Mouse (Mus musculus): ENCODE results near the gene Birc5.

Gene Birc5

GRCm38 (mm10) chr11:117855360-117855759 lies 6.3 kb downstream of the Birc5 start:
- no peak for DNase-seq (ENCODE audit: low read depth, low spot score)

- no peak for DNase-seq (ENCODE audit: low read depth, low spot score)
Observed at GRCm38 (mm10) chr11:117855975-117856374, 6.9 kb downstream of the Birc5 start.

DNA sequence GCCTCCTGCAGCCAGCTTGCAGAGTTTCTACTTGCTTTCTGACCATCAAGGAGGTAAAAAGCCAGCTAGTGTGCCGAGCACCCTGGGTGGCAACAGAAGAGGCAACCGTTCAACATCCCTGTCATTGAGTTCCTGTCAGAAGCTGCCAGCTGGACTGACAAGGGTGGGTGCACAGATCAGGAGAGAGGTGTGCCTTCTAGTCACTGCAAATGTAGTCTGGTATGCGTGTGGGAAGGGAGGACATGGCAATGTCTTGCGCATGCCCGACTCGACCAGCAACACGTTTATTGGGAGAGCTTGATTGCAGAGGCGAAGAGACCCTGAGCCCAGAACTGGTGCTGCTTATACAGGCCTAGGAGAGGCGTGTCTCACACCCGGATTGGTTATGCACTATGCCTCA lies 8.4 kb downstream of the Birc5 start:
- DNase-seq (ENCODE audit: low read depth, low spot score), result no peak

GRCm38 (mm10) chr11:117858392-117858791 lies 9.3 kb downstream of the Birc5 start:
- DNase-seq (ENCODE audit: low read depth, low spot score), result no peak

DNA sequence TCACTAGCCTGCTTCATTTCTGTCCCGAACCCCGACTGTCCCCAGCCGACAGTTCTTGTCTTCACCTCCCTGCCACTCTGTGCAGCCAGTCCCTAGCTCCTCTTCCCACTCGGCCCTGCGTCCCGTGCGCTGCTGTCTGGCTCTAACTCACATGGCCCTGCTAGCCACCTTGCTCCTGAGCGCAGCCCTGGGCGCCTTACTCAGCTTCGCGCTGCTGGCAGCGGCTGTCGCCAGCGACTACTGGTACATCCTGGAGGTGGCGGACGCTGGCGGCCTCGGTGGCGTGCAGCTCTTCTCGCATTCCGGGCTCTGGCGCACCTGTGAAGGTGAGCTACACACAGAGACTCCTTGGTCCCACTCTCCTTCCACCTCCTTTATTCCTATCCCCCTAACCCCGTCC lies 11.6 kb downstream of the Birc5 start, which contains the start of gene Tmem235:
Tmem235 (plus strand) TSS at position 152 of the 400 bp plus-strand sequence.
- DNase-seq (ENCODE audit: low read depth, low spot score), result no peak

DNA sequence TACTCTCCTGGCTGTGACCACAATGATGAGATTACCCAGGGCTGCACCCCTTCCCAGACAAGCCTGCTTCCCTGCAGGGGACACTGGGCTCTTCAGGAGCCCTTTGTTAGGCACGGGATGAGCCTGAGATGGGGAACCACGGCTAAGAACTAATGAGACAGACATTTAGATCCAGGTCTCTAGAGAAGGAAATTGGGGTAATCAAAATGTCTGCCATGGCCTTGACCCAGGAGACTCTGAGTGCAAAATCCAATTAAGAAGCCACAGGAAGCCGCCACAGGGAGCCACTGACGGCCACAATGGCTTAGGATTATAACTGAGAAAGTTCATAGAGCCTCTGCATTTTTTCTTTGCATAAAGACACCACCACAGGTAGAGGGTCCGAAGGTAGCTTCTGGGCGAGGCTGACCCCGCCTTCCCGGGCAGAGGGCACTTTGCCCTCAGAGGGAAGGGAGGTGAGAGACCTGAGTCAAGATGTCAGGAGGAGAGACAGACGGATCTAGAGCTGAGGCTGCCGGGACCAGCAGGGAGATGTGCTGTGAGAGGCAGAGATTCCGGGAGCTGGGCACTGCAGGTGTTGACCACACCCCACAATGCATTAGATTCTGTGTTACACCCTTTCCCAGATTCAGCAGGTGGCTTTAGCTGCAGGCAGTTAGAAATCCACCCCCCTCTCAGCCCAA lies 14.3 kb downstream of the Birc5 start:
- DNase-seq (ENCODE audit: low read depth, low spot score), result no peak

- DNase-seq (ENCODE audit: low read depth, low spot score), result no peak
Observed at GRCm38 (mm10) chr11:117864805-117865204, 15.8 kb downstream of the Birc5 start.

- no peak for DNase-seq (ENCODE audit: low read depth, low spot score)
Observed at GRCm38 (mm10) chr11:117865988-117866387, 16.9 kb downstream of the Birc5 start.

- peak; percentile 78 for DNase-seq (ENCODE audit: low read depth, low spot score)
Observed at GRCm38 (mm10) chr11:117870688-117871365, 21.8 kb downstream of the Birc5 start.

DNA sequence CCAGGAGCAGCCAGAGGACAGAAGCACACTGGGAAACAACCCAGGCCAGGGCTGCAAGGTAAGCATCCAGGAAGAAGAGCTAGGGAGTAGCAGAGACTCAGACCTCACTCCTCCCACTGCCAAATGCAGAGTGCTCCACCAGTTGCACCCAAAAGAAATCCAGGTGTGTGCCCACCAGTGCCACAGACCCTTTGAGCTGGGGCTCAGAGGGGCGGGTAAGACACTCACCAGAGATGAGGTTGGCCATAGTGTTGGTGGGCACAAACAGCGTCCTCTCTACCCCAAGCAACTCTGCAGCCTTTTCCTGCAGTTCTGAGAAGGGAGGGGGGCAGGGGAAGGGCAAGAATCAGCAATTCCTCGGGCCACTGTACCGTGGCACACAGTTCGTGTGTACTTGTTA lies 22.3 kb downstream of the Birc5 start:
- no peak for DNase-seq (ENCODE audit: low read depth, low spot score)

- DNase-seq (ENCODE audit: low read depth, low spot score), result no peak
Observed at GRCm38 (mm10) chr11:117871911-117872584, 23.0 kb downstream of the Birc5 start.

DNA sequence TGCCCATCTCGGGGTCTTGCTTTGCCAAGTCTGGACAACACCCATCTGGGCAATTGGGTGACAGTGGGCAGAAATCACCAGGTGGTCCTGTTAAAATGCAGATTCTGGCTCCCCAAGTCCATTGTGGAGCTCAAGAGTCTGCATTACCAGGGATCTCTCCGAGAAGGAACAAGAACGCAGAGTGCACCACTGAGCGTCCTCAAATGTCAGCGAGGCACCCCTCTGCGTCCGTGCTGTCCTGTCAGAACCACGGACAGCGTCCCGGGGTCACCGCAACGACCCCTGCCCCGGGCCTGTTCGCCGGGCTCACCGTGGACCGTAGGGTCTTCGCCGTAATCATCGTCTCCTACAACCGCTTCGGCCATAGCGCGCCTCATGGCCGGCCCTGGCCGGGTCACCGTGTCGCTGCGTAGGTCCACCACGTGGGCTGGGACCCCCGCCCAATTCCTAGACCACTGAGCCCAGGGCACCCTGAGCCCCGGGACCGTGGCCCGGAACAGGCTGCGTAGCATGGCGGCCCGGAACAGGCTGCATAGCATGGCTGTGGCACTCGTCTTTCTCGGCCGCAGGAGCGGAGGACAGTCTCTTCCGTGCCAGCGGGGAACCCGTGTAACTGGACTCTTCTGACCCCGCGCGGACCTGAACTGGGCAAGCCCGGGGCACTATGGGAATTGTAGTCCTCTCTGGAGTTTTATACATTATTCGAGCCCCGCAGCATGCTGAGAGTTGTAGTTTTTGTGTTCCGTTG lies 24.0 kb downstream of the Birc5 start, which contains the start of gene Tha1:
Tha1 (minus strand) TSS at position 621 of the 748 bp plus-strand sequence.
- DNase-seq (ENCODE audit: low read depth, low spot score), result peak; percentile 73

DNA sequence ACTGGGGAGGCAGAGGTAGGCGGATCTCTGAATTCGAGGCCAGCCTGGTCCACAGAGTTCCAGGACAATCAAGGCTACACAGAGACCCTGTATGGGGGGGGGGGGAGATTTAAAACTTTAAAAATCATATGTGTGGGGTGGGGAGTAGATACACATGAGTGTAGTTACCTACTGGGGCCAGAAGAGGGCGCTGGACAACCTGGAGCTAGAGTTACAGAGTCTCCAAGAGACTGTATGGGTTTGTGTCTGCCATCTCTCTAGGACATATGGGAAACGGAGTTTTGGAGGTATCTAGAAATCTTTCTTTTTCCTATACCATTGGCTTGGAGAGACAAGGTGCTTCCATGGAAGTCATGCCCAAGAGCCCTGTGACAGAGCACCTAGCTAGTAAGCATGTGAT lies 25.4 kb downstream of the Birc5 start:
- DNase-seq (ENCODE audit: low read depth, low spot score), result no peak

GRCm38 (mm10) chr11:117875681-117876080 lies 26.6 kb downstream of the Birc5 start:
- no peak for DNase-seq (ENCODE audit: low read depth, low spot score)

DNA sequence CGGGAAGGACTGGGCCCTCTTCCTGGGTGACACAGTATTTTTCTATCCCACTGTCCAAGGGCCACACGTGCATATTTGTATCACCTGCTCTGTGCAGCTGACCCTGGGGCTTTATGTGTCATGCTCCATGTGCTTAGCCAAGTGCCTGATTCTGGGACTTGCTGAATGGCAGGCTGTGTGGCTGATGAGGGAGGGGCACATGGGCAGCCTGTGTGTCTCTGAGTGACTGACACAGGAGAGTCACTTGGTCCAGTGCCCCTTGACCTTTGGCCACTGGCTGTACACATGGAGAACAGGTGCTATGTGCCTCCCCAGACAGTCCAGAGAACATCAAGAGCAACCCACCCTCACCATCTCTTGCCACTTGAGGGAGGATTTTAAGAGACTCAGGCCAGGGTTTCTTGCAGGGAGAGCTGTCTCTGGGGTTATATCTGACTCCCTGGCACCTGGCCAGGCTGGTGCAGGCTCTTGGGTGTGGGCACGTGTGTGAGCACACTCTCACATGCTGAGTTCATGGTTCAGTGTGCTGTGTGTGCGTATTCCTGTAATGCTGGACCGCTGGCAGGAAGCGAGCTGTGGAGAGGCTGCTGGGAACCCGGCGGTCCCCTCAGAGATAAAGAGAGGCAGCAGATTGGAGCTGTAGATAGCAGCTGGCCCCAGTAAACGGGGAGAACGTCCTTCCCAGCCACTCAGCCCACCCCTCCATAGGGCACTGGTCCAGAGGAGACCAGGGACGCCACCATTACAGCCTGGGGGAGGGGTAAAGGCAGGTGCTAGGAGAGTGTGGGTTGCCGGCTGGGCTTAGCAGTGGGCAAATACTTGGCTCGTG lies 29.1 kb downstream of the Birc5 start:
- no peak for DNase-seq (ENCODE audit: low read depth, low spot score)

GRCm38 (mm10) chr11:117878892-117879291 lies 29.8 kb downstream of the Birc5 start:
- DNase-seq (ENCODE audit: low read depth, low spot score), result no peak

- DNase-seq (ENCODE audit: low read depth, low spot score), result no peak
Observed at GRCm38 (mm10) chr11:117879676-117880075, 30.6 kb downstream of the Birc5 start.

- no peak for DNase-seq (ENCODE audit: low read depth, low spot score)
Observed at GRCm38 (mm10) chr11:117880336-117880976, 31.4 kb downstream of the Birc5 start.

- DNase-seq (ENCODE audit: low read depth, low spot score), result no peak
Observed at GRCm38 (mm10) chr11:117880977-117881358, 31.9 kb downstream of the Birc5 start.

- no peak for DNase-seq (ENCODE audit: low read depth, low spot score)
Observed at GRCm38 (mm10) chr11:117881787-117882186, 32.7 kb downstream of the Birc5 start.

All from embryo, embryonic 11.5 days (tissue).